Mouse (Mus musculus): ENCODE measurements at regions not wholly inside any gene's neighbourhood (a gene's known extent, or its start where the extent isn't known, plus 50 kb on each side); places are given as distances from the start of the nearest gene placed in this dataset.
"Not testable (repeated sequence)": the region's sequence is repeated elsewhere in the genome, so short reads cannot be mapped to it uniquely, and the experiment has no call there.

DNA sequence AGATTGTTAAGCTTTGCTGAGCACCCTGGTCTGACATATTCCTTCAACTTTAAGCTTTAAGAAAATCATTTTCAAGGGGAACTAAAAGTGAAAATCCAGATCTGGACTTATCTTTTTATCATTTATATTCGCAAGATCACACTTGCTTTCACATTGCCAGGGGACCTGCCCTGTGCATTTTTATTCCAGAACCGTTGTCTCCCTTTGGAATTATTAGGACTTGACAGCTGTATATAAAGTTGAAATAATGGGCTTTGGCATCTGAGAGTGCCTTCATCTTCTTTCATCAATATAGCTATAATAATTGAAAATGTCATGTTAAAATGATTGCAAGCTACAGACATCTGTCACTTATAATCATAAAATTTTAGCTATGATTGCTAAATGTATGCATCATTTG lies 276.8 kb upstream of the Olfm3 start:
- DNase-seq: no peak

DNA sequence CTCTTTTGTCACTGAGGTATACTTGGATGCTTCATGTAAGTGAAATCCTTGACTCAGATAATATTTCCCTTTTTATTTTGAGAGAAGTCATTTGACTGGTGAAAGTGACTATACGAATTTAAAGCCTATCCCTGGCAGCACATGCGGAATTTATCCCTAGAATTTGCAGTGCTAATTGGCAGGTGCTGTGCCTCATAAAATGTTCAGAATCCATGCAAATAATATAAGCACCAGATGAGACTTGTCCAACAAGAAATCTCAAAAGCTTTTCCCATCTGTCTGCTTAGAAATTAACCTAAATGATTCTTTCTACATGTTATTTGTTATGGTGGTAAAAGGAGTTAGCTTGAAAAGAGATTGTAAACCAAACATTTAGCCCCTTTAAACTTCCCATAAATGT lies 268.5 kb upstream of the Olfm3 start:
- DNase-seq: no peak

DNA sequence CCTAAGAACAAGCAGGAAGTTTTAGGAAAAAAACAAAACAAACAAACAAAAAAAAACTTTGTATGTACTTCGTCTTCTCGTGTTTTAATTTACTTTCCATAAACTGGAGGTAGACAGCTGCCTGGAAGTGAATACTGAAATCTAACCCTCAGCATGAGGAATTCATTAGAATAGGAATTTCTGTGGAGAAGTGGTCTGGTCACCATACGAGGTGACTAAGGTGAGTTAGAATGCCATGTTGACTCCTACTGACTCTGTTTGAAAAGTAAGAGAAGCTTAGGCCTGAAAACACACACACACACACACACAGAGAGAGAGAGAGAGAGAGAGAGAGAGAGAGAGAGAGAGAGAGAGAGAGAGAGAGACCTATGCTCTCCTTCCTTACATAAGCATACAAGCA lies 255.9 kb upstream of the Olfm3 start:
- no peak for DNase-seq

DNA sequence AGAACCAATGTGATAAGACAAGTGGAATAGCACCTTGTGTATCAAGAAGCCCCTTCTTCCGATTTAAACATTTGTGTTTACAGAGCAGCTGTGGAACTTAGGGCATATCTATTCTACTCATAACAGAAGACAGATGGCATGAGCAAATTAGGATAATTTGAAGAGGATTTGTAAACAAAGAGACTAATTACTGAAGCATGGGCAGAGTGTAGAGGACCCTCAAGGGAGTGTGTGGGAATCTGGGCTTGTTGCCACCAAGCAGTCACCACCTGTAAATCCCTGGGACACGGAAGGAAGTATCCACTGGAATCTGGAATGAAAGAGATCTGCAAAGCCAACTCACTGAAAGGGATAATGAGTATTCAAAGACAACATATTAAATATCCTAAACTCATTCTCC lies 205.9 kb upstream of the Olfm3 start:
- DNase-seq: no peak

DNA sequence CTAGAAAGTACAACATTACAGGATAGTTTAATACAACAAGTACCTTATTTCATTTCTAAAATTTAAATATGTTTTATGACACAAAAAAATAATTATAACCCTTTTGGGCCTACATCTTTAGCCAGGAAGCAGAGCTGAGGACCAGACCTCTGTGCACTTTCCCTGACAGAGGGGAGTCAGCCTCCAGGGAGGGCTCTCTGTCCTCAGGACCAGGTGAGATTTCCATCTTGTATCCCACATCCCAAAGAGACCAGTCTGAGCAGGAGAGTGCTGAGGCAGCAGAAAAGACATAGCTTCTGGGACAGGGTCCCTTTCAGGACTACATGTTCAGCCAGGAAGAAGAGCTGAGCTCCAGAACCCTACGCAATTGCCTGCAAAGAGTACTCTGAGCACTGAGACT lies 178.7 kb upstream of the Olfm3 start:
- DNase-seq: no peak

DNA sequence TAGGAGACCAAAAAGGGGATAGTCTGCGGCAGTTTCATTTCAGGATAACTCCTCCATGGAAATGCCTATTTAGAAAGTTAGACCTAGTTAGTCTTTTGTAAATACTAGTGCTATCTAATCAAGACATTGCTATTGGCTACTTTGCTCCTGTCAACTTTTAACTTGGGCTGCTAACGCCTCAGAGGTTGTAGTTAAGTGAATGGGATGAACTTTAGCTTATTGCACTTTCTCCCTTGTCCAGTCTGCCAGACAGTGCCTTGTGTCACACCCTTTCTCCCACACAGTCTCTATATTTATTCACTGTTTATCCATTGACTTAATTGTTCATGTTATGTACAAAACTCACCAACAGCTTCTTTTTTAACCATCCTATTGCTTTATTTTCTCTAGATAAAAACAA lies 167.5 kb upstream of the Olfm3 start:
- peak; percentile 2 for DNase-seq

DNA sequence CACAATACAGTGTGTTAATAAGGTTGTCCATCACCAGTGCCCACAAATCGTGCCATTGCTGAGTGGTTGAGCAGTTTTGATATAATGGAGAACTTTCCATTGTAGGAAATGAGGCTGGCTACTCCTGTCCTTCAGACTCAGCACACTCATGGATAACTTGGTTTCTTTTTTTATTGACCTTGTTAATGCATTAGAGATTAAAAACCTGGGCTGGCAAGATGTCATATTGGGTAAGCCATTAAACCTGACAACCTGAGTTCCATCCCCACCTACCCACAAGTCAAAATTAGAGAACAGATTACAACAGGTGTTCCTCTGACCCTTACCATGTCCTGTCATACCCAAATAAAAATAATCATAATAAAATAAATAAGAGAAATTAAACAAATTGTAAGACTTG lies 159.7 kb upstream of the Olfm3 start:
- no peak for DNase-seq

DNA sequence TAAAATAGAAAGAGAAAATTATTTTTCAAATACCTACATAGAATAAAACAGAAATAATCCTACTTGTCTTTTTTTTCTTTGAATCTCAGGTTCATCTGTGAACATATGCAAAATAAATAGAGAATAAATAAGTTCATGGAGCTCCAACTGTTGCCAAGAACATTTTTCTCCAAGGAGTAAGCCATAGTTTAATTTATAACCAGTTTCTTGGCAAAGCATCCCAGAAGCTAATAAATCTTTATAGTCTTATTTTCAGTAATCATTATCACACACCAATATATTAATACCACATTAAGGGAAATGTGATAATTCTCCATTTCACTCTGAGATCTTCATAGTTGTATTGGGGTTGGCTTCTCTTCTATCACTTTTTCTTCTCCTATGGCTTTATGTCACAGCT lies 158.7 kb upstream of the Olfm3 start:
- DNase-seq: no peak

DNA sequence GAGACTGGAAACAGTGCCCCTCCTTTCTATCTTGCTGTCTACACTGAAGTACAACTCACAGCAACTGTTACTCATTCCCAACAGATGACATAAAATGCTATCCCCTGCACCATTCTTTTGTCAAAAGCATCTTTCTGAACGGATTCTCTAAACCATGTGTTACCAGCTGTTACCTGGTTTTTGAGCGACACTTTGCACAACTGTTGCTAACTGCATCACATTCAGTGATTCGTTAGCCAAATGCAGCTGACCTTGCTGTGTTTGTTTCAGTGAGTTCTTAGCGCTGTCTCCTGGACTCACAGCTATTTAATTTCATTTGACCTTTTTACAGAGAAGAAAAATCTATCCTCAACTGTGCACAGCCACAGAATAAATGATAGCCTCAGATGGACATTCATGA lies 146.6 kb upstream of the Olfm3 start:
- no peak for DNase-seq

DNA sequence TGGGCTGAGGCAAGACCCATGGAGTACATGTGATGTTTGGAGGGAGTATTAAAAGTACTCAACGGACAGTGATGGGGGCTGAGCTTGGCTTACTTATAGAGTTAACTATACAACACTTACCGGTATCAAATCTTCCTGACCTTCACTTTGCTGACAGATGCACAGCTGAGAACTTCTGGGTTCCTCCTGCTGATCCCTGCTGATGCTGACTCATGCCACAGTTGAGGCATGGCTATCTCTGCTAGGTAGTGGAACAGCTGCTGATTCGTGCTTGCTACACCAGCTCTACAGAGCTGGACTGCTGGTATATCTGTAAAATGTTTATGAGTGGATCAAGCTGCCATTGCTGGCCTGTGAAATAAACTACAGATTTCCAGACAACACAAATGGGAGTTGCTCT lies 145.3 kb upstream of the Olfm3 start:
- no peak for DNase-seq

DNA sequence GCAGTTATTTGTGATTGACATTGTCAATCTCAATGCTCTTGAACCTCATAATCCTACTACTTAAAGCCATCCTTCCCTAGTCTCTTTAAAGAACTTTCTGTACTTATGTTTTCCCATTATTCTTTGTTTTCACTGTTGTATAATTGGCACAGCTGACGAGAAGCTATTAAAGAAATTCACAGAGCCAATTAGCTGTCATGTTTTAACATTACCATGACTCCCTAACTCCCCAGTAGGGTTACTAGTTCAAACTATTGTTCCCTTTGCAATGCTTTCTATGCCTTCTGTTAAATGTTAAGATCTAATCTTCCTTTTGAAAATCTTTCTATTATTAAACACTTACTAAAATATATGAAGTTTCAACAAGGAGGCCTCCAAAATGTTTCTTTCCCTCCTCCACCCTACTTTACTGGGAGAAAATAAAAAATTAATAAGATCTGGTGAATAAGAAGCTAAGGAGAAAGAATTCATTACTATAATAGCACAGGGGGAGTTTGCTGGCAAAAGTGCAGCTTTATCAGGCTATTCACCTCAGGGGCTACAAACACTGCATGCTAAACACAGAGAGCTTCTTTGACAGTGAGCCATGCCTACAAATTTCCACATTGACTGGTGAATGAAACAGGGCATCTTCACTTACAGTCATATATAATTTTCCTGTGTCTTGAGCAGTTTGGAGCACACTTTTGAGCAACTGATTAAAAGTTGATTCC lies 144.4 kb upstream of the Olfm3 start:
- DNase-seq: no peak

DNA sequence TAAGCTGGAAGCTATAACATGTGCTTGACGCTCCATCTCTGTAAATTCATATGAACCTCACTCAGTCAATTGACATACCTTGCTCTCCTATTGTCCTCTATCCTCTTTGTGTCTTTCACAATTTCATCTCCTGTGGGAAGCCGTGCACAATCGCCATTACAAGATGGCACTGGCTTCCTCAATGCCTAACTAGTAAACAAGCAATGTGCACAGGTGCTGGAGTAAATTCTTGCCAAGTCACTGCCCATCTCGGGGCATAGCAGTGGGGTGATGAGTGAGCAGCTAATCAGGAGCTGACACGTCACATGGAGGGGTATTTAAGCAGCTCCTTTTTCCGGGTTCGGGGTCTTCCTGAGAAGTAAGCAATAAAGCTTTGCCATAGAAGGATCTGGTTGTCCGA lies 141.5 kb upstream of the Olfm3 start:
- not testable (repeated sequence) for DNase-seq

DNA sequence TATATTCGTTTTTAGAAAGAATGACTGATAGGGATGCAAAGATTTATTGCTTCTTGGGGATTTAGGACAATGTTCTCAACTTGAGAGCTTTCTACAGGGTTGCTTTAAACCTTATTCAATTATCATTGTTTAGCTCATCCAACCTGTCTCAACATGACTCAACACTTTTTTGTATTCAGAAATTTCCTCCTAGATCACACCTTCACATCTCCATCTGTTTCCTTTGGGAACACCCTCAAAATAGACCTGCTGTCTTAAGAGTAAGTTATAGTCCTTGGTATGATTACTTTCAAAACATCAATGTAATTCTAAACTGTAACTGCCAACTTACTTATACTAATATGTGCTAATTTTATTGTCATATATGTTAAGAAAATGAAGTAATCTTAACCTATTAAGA lies 114.8 kb upstream of the Olfm3 start:
- no peak for DNase-seq

DNA sequence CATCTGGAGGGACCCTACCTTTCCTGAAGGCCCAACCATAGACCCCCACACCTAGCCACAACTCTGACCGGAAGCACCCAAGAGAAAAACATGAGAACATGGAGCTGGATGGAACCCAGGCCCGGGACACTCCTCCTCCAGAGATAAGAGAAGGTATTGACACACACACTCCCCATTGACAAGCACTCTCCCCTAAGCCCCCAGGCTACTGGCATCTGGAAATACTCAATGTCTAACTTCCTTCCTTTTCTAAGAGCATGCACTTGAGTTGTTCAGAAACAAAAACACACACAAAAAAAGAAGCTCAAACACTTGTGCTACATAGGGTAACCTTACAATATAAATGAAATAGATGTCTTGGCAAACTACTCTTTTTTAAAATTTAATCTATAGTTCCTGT lies 113.9 kb upstream of the Olfm3 start:
- no peak for DNase-seq

DNA sequence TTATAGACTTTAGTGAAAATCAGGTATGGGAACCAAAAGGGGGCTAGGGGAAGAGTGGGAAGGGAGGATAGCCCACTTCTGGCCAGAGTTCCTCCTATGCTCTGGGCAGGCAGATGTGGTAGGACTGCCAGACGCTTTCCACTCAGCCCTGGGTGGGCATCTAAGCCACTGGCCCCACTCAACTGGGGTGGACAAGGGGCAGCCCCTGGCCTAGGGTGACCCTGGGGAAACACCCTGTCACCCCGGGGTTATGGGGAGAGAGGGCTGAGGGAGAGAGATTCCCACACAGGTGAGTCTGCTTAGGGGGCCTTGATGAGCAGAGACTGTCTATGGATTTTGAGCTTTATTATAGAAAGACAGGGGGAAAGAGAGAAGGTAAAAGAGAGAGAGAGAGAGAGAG lies 70.8 kb upstream of the Olfm3 start:
- no peak for DNase-seq

Measured in kidney, postnatal 14 days (tissue).